Mouse (Mus musculus) hindbrain, embryonic 11.5 days (tissue): ENCODE measurements around the gene Ccdc157. TPM values are rescaled to one million over a fixed set of nuclear protein-coding genes. Genes with fewer than 3 reads are reported as not detected.

Source experiments
- ATAC-seq: fragments of 200-750 bp; cut with Nextera tagmentation; 2 replicates; pipeline ENCODE4 v1.8.0; 2017; ENCODE audit warnings: mild to moderate bottlenecking, moderate TSS enrichment, moderate library complexity; ENCODE audit not compliant: low FRiP score
- DNase-seq: peaks from one replicate; pipeline ENCODE4 v3.0.0-alpha.2; 2015; ENCODE audit warnings: low spot score
- H3K27ac ChIP-seq: fragments of 300-500 bp; sonication (generic); 2 replicates; pipeline ENCODE4 v1.5.1; 2014; ENCODE audit warnings: mild to moderate bottlenecking, low read depth, low read length
- H3K27me3 ChIP-seq: fragments of 300-500 bp; sonication (generic); 2 replicates; pipeline ENCODE4 v1.6.1; 2014; ENCODE audit warnings: mild to moderate bottlenecking, low read length, moderate library complexity, mixed read lengths; ENCODE audit not compliant: control insufficient read depth, insufficient read depth
- H3K36me3 ChIP-seq: fragments of 300-500 bp; sonication (generic); 2 replicates; pipeline ENCODE4 v1.6.1; 2014; ENCODE audit warnings: mild to moderate bottlenecking, low read length, moderate library complexity, mixed read lengths; ENCODE audit not compliant: control insufficient read depth, insufficient read depth
- H3K4me1 ChIP-seq: fragments of 300-500 bp; sonication (generic); replicated peaks from 2 replicates; pipeline ENCODE4 v1.6.1; 2014; ENCODE audit warnings: low read length, mixed read lengths; ENCODE audit not compliant: control insufficient read depth, insufficient read depth
- H3K4me2 ChIP-seq: fragments of 300-500 bp; sonication (generic); replicated peaks from 2 replicates; pipeline ENCODE4 v1.6.1; 2014; ENCODE audit warnings: mild to moderate bottlenecking, low read depth, low read length
- H3K4me3 ChIP-seq: fragments of 300-500 bp; sonication (generic); 2 replicates; pipeline ENCODE4 v1.5.1; 2014; ENCODE audit warnings: low read depth, low read length
- H3K9ac ChIP-seq: fragments of 300-500 bp; sonication (generic); 2 replicates; pipeline ENCODE4 v1.6.1; 2014; ENCODE audit warnings: low read depth, low read length
- H3K9me3 ChIP-seq: fragments of 300-500 bp; sonication (generic); 2 replicates; pipeline ENCODE4 v1.6.1; 2016; ENCODE audit warnings: low read length; ENCODE audit not compliant: control insufficient read depth
- WGBS: fragments of 180-500 bp; shearing (Covaris S2); extraction: QIAGEN DNeasy Blood & Tissue Kit; methylation state at CpG from one replicate; pipeline ENCODE4 v1.1.7; 2014; 5-methylcytosine and 5-hydroxymethylcytosine counted together
- polyA plus RNA-seq: library from polyadenylated mRNA; unstranded; fragments of >200 nt; fragmentation: Nextera tagmentation; extraction: Ambion mirVana; gene quantifications from 2 replicates; pipeline ENCODE4 v1.2.1, GENCODE M21; 2014

Gene Ccdc157
- polyA plus RNA-seq, 1 experiment from 2014 or later = 3.5 TPM

DNA sequence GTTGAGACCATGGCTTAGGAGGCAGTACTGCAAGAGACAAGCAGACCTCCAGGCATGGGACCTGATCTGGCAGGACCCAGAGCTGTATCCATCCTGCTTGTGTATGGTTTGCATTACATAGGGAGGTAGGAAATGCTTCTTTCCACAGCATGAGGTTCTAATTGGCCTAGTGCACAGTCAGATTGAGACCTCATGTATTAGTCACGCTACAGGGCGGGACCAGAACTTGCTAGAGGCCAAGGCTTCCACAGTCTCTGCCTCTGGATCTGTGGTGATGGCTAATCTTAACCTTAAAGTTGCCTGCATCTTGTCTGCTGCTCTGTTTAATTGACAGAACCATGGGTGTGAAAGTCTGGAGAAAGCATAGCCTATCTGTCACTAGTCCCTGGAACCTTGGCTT, 4.6 kb upstream of the Ccdc157 start:
- no peak overlapping the region for H3K27ac ChIP-seq
- H3K4me2 ChIP-seq = no peak overlapping the region
- 87% methylated on average over 2 of the region's 2 CpGs for WGBS
- no peak for ATAC-seq
- peaks cover 11% of the 10 kb centered on the region; the same call in 1 of the 2 replicates for H3K4me1 ChIP-seq
- DNase-seq = no peak
- H3K9me3 ChIP-seq = no peaks in the 10 kb centered on the region
- H3K9ac ChIP-seq = no peak overlapping the region
- peaks cover 19% of the 10 kb centered on the region for H3K36me3 ChIP-seq
- no peaks in the 10 kb centered on the region for H3K27me3 ChIP-seq
- H3K4me3 ChIP-seq = no peak overlapping the region

DNA sequence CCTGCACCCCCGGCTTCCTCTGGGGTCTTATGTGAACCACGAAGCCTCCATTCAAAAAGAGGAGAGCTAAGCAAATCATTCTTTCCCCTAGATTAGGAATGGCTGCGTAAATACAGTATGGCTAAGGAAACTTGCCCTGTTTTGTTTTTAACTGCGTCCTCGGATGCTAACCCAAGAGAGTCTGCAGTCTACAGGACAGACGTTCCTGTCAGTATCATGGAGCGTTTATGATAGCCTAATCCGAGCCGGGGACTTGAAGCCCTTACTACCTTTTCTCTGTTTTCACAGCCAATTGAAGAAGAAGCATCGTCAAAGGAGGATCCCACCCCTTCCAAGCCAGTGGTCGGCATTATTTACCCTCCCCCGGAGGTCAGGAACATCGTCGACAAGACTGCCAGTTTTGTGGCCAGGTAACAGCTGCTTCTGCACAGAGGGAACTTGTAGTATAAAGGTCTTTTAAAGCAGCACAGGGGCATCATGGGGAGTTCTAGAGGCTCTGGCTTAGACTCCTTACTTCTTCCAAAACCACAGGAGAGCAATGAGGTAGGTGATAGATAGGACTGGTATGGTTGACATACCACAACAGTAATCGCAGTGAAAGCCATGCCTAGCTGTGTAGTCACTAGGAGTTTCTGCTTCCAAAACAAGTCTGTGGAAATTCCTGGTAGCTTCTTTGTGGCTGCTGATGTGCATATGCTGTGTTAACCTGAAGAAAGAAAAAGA, 826 bp upstream of the Ccdc157 start:
- Histone ChIP-seq H3K9me3 (no peaks in the 10 kb centered on the region), H3K4me3 (peak overlapping the region; percentile 87), H3K9ac (peak overlapping the region; percentile 92), H3K4me2 (peak overlapping the region; percentile 80), H3K27me3 (no peaks in the 10 kb centered on the region), H3K36me3 (peaks cover 8% of the 10 kb centered on the region), H3K4me1 (peaks cover 11% of the 10 kb centered on the region; the same call in 1 of the 2 replicates), H3K27ac (peak overlapping the region; percentile 93; the same call in 1 of the 2 replicates)
- ATAC-seq (no peak), DNase-seq (no peak)
- WGBS = 8% methylated on average over 15 of the region's 15 CpGs

DNA sequence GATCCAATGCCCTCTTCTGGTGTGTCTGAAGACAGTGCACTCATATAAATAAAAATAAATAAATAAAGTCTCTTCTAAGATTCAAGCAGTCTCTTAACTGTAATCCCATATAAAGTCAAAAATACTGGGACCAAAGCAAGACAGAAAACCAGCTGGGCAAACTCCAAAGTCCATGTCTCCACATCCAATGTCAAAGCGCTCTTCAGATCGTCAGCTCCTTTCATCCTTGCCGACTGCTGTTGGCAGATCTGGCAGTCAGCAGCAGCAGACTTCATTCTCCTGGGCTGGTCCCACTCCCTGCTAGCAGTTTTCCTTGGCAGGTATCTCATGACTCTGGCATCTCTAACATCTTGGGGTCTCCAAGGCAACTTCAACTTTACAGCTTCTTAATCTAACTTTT, 1.4 kb downstream of the Ccdc157 start:
- 94% methylated on average over 3 of the region's 3 CpGs for WGBS
- no peak for ATAC-seq
- Histone ChIP-seq H3K27me3 (no peaks in the 10 kb centered on the region), H3K4me2 (no peak overlapping the region), H3K9ac (no peak overlapping the region), H3K36me3 (peaks cover 4% of the 10 kb centered on the region; the same call in 1 of the 2 replicates), H3K9me3 (no peaks in the 10 kb centered on the region), H3K27ac (no peak overlapping the region), H3K4me1 (peaks cover 11% of the 10 kb centered on the region; the same call in 1 of the 2 replicates), H3K4me3 (no peak overlapping the region)
- DNase-seq = no peak

DNA sequence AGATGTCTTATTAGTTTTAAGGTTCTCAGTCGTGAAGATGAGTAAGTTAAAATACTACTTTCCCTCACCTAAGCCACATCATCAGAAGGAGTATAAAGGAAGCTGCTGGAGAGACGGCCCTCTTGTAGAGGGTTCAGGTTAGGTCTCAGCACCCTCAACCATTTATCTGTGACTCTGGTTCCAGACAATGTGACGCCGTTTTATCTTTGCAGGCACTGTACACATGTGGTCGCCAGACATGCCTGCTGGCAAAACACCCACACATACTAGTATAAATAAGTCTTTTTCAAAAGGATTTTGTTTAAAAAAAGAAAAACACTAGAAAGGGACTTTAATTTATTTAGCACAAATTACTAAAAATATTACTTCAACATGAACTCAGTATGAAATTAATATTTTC, 4.5 kb downstream of the Ccdc157 start:
- Histone ChIP-seq H3K9ac (no peak overlapping the region), H3K4me3 (no peak overlapping the region), H3K36me3 (no peaks in the 10 kb centered on the region), H3K9me3 (no peaks in the 10 kb centered on the region), H3K4me1 (no peaks in the 10 kb centered on the region), H3K4me2 (no peak overlapping the region), H3K27me3 (no peaks in the 10 kb centered on the region), H3K27ac (no peak overlapping the region)
- DNase-seq = no peak
- 80% methylated on average over 5 of the region's 5 CpGs for WGBS
- ATAC-seq = no peak

DNA sequence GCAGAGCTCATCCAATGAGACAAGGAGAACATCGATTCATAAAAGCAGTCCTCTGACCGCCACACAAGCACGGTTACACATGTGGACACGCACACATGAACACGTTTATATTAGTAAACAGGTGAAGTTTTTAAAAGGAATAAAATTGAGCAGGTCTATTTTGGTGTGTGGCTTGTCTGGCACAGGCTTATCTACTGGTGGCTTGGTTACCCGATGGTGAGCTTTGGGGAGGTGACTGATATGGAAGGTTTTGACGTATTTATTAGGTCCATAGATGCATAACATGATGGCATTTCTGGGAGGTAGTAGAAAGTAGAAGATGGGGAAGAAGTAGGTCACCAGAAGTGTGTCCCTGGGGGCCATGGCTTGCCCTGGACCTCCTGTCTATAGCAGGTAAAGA, 6.4 kb downstream of the Ccdc157 start:
- no peaks in the 10 kb centered on the region for H3K9me3 ChIP-seq
- DNase-seq (no peak), ATAC-seq (no peak)
- no peak overlapping the region for H3K4me2 ChIP-seq
- 92% methylated on average over 7 of the region's 7 CpGs for WGBS
- no peaks in the 10 kb centered on the region for H3K4me1 ChIP-seq
- no peak overlapping the region for H3K27ac ChIP-seq
- H3K4me3 ChIP-seq = no peak overlapping the region
- no peak overlapping the region for H3K9ac ChIP-seq
- no peaks in the 10 kb centered on the region for H3K27me3 ChIP-seq
- H3K36me3 ChIP-seq = no peaks in the 10 kb centered on the region

DNA sequence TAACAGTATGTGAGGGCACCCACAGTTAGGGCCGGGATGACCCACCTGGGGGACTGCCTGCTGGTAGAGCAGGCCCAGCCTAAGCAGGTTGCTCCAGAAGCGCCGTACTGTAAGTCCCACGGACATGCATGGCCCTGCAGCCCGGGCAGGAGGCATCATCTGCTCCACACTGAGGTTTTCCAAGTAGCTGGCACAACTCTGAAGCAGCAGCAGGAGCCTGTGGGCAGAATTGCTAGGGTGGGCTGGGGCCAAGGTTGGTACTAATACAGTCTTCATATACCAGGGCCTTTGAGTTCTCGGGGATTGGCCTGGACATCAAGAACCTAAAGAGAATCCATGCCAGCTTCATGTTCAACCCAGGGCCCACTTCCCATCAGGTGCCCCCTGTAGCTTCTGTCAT, 10.2 kb downstream of the Ccdc157 start:
- DNase-seq (no peak), ATAC-seq (no peak)
- H3K4me2 ChIP-seq = no peak overlapping the region
- H3K4me1 ChIP-seq = no peaks in the 10 kb centered on the region
- H3K9me3 ChIP-seq = no peaks in the 10 kb centered on the region
- H3K9ac ChIP-seq = no peak overlapping the region
- H3K27me3 ChIP-seq = no peaks in the 10 kb centered on the region
- WGBS = 94% methylated on average over 6 of the region's 6 CpGs
- H3K36me3 ChIP-seq = no peaks in the 10 kb centered on the region
- H3K27ac ChIP-seq = no peak overlapping the region
- H3K4me3 ChIP-seq = no peak overlapping the region

DNA sequence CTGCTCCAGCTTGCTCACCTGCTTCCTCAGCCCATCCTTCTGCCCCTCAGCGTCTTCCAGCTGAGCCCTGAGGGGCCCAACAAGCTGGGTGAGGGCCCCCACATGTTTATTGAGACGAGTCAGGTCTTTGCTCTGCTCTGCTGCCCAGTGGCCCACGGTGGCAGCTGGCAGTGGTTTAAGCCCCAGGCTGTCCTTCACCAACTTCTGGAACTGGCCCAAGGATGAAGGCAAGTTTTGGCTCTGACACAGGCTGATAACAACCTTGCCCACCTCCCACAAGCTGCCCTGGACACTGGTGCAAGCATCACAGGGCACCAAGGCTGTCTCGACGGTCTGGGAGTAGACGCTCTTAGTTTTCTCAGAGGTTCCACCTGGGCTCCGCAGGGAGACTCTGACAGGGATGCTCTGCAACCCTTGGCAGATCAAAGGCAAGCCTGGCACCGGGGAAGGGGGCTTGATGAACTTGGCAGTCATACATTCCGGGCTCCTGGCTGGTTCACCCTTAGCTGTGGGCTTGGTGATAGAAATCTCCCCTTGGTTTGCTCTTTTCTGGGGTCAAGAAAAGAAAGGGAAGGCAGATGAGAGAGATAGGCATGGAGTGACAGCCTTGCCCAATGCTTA, 11.4 kb downstream of the Ccdc157 start:
- H3K36me3 ChIP-seq = no peaks in the 10 kb centered on the region
- no peak overlapping the region for H3K27ac ChIP-seq
- no peaks in the 10 kb centered on the region for H3K27me3 ChIP-seq
- H3K4me3 ChIP-seq = no peak overlapping the region
- no peaks in the 10 kb centered on the region for H3K4me1 ChIP-seq
- whole genome bisulfite sequencing = 89% methylated on average over 9 of the region's 9 CpGs
- H3K9ac ChIP-seq = no peak overlapping the region
- H3K9me3 ChIP-seq = no peaks in the 10 kb centered on the region
- no peak overlapping the region for H3K4me2 ChIP-seq
- ATAC-seq (no peak), DNase-seq (no peak)

DNA sequence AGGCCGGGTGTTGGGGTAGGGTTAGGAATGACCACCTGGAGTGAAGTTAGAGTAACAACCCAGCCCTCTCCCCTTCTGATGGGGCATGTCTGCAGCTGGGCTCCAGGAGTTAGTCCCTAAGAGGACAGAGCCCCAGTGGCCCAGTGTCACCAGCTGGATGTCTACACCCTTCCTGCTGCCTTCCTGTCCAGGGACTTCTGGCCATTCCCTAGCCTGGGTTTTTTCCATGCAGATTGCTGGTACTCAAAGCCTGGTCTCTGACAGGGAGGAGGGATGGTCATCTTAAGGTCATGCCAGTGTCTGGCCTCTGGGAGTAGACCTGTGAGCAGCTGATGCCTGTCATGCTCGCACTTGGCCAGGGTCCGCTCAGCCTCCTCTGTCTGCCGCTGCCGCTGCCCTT, 12.0 kb downstream of the Ccdc157 start:
- H3K27ac ChIP-seq = no peak overlapping the region
- no peak overlapping the region for H3K4me3 ChIP-seq
- no peaks in the 10 kb centered on the region for H3K36me3 ChIP-seq
- H3K27me3 ChIP-seq = no peaks in the 10 kb centered on the region
- no peak for ATAC-seq
- no peak overlapping the region for H3K4me2 ChIP-seq
- no peaks in the 10 kb centered on the region for H3K9me3 ChIP-seq
- H3K9ac ChIP-seq = no peak overlapping the region
- DNase-seq = no peak
- H3K4me1 ChIP-seq = no peaks in the 10 kb centered on the region
- WGBS = 87% methylated on average over 5 of the region's 5 CpGs

DNA sequence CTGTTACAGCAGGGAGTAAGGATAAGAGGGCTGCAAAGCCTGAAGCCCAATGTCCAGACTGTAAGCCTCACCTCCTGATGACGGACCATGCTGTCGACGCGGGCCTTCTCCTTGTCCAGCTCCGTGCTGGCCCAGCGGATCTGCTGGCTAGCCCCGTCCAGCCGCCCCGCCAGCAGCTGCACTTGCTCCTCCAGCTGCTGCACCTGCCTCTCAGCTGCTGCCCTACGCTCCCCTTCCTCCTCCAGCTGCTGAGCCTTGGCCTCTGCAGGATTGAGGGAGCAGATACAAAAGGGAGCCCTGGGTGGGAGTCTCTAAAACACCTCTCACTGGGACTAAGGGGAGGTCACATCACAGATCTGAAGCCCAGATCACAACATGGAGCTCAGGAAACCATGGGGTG, 13.0 kb downstream of the Ccdc157 start:
- no peaks in the 10 kb centered on the region for H3K9me3 ChIP-seq
- no peak overlapping the region for H3K4me2 ChIP-seq
- no peak overlapping the region for H3K9ac ChIP-seq
- no peak for DNase-seq
- ATAC-seq = no peak
- no peak overlapping the region for H3K27ac ChIP-seq
- 90% methylated on average over 10 of the region's 10 CpGs for WGBS
- H3K27me3 ChIP-seq = no peaks in the 10 kb centered on the region
- no peaks in the 10 kb centered on the region for H3K36me3 ChIP-seq
- no peaks in the 10 kb centered on the region for H3K4me1 ChIP-seq
- no peak overlapping the region for H3K4me3 ChIP-seq
